Mouse (Mus musculus): ENCODE measurements around the gene Lsm4. TPM values are rescaled to one million over a fixed set of nuclear protein-coding genes. Genes with fewer than 3 reads are reported as not detected.

The Lsm4 gene
- total and polyA plus RNA-seq, 3 experiments, result 143 to 240 (median 168) TPM

GRCm38 (mm10) chr8:70724216-70724615, 51.2 kb downstream of the Lsm4 start:
- no peaks in the 10 kb centered on the region for H3K9me3 ChIP-seq (replicated peaks; ENCODE audit: low read length)
- H3K4me1 ChIP-seq (ENCODE audit: control insufficient read depth in 1 of 2, insufficient read depth in 2 of 2), result peaks cover 9 to 32% of the 10 kb centered on the region in 2 experiments; a peak in 3 of 4 replicates
- no peaks in the 10 kb centered on the region for H3K79me2 ChIP-seq (replicated peaks; ENCODE audit: control insufficient read depth, extremely low read depth, insufficient read depth, poor library complexity, severe bottlenecking)
- TF ChIP-seq ELF1 (IDR thresholded peaks at IDR 0.05; ENCODE audit: low read depth, low read length), result no peak
- no peak for TF ChIP-seq ZC3H11A (IDR thresholded peaks at IDR 0.05; ENCODE audit: low read depth, low read length)
- TF ChIP-seq HCFC1 (IDR thresholded peaks at IDR 0.05; ENCODE audit: low read depth, low read length), result no peak
- no peak for TF ChIP-seq TCF12 (IDR thresholded peaks at IDR 0.05; ENCODE audit: low read depth, low read length)
- TF ChIP-seq MAZ (IDR thresholded peaks at IDR 0.05; ENCODE audit: low read depth, low read length), result no peak
- TF ChIP-seq USF2 (conservative IDR thresholded peaks at IDR 0.05; ENCODE audit: low read depth, low read length), result no peak
- no peak for TF ChIP-seq KAT2A (IDR thresholded peaks at IDR 0.05; ENCODE audit: insufficient replicate concordance, low read length)
- no peak for TF ChIP-seq PAX5 (IDR thresholded peaks at IDR 0.05; ENCODE audit: low read length)
- no peak for TF ChIP-seq NRF1 (IDR thresholded peaks at IDR 0.05; ENCODE audit: low read depth, low read length)
- TF ChIP-seq JUN (IDR thresholded peaks at IDR 0.05; ENCODE audit: insufficient read depth, low read depth, low read length), result no peak
- TF ChIP-seq RAD21 (IDR thresholded peaks at IDR 0.05; ENCODE audit: low read depth, low read length), result no peak
- no peak for TF ChIP-seq SMC3 (IDR thresholded peaks at IDR 0.05; ENCODE audit: low read depth, low read length)
- TF ChIP-seq CTCF (conservative IDR thresholded peaks at IDR 0.05 in 1 of 2, IDR thresholded peaks at IDR 0.05 in 1 of 2; ENCODE audit: low read depth in 2 of 2, low read length in 2 of 2), result no peak
- no peak for TF ChIP-seq BHLHE40 (IDR thresholded peaks at IDR 0.05; ENCODE audit: low read depth, low read length)
- no peak for TF ChIP-seq EP300 (IDR thresholded peaks at IDR 0.05; ENCODE audit: low read length)
- peaks cover 3% of the 10 kb centered on the region for H3K27me3 ChIP-seq (replicated peaks)
- H3K4me3 ChIP-seq (replicated peaks in 1 of 3; ENCODE audit: low read depth in 2 of 3, low read length in 2 of 3, poor library complexity in 1 of 3), result no peak overlapping the region
- no peaks in the 10 kb centered on the region for H3K36me3 ChIP-seq (replicated peaks in 1 of 2; ENCODE audit: control insufficient read depth in 1 of 2, insufficient read depth in 1 of 2, low read length in 1 of 2)
- DNase-seq (ENCODE audit: extremely low read depth), result no peak
- H3K9ac ChIP-seq (ENCODE audit: insufficient read depth, low read depth), result no peak overlapping the region
- dilution Hi-C loops (cut with MboI; ENCODE audit: extremely low pct_ligation_motif_present, extremely low pct_unique_long_range_greater_than_20kb, low sequenced_read_pairs), result no loop called here
- no peak overlapping the region for H3K27ac ChIP-seq (ENCODE audit: insufficient read depth, low read depth)
- in situ Hi-C loops (cut with MboI; ENCODE audit: low pct_ligation_motif_present, low pct_unique_long_range_greater_than_20kb, low sequenced_read_pairs), result no loop called here
- no peak overlapping the region for H3K4me2 ChIP-seq (ENCODE audit: insufficient read depth, low read depth, poor library complexity, severe bottlenecking)

GRCm38 (mm10) chr8:70725792-70726447, 52.9 kb downstream of the Lsm4 start:
- DNase-seq (ENCODE audit: extremely low read depth), result no peak
- no peak overlapping the region for H3K27ac ChIP-seq (ENCODE audit: insufficient read depth, low read depth)
- no peak overlapping the region for H3K4me2 ChIP-seq (ENCODE audit: insufficient read depth, low read depth, poor library complexity, severe bottlenecking)
- H3K36me3 ChIP-seq (replicated peaks in 1 of 2; ENCODE audit: control insufficient read depth in 1 of 2, insufficient read depth in 1 of 2, low read length in 1 of 2), result no peaks in the 10 kb centered on the region
- no peaks in the 10 kb centered on the region for H3K79me2 ChIP-seq (replicated peaks; ENCODE audit: control insufficient read depth, extremely low read depth, insufficient read depth, poor library complexity, severe bottlenecking)
- dilution Hi-C loops (cut with MboI; ENCODE audit: extremely low pct_ligation_motif_present, extremely low pct_unique_long_range_greater_than_20kb, low sequenced_read_pairs), result no loop called here
- in situ Hi-C loops (cut with MboI; ENCODE audit: low pct_ligation_motif_present, low pct_unique_long_range_greater_than_20kb, low sequenced_read_pairs), result no loop called here
- no peaks in the 10 kb centered on the region for H3K9me3 ChIP-seq (replicated peaks; ENCODE audit: low read length)
- TF ChIP-seq MAFK (IDR thresholded peaks at IDR 0.05; ENCODE audit: insufficient replicate concordance, low read length) (no peak), ZKSCAN1 (IDR thresholded peaks at IDR 0.05; ENCODE audit: borderline replicate concordance, low read depth, low read length) (no peak), E2F4 (IDR thresholded peaks at IDR 0.05; ENCODE audit: insufficient replicate concordance, low read depth, low read length) (no peak), JUN (IDR thresholded peaks at IDR 0.05; ENCODE audit: insufficient read depth, low read depth, low read length) (no peak), BHLHE40 (IDR thresholded peaks at IDR 0.05; ENCODE audit: low read depth, low read length) (no peak), TBP (conservative IDR thresholded peaks at IDR 0.05; ENCODE audit: low read depth, low read length) (no peak), MAZ (IDR thresholded peaks at IDR 0.05; ENCODE audit: low read depth, low read length) (no peak), IRF4 (IDR thresholded peaks at IDR 0.05; ENCODE audit: low read depth, low read length) (no peak), JUND (conservative IDR thresholded peaks at IDR 0.05; ENCODE audit: low read depth, low read length) (no peak), PAX5 (IDR thresholded peaks at IDR 0.05; ENCODE audit: low read length) (no peak), CTCF (conservative IDR thresholded peaks at IDR 0.05 in 1 of 2, IDR thresholded peaks at IDR 0.05 in 1 of 2; ENCODE audit: low read depth in 2 of 2, low read length in 2 of 2) (no peak), ELF1 (IDR thresholded peaks at IDR 0.05; ENCODE audit: low read depth, low read length) (no peak), ETS1 (conservative IDR thresholded peaks at IDR 0.05; ENCODE audit: low read depth, low read length) (no peak), RCOR1 (conservative IDR thresholded peaks at IDR 0.05; ENCODE audit: low read depth, low read length) (no peak)
- no peaks in the 10 kb centered on the region for H3K27me3 ChIP-seq (replicated peaks)
- H3K4me1 ChIP-seq (ENCODE audit: control insufficient read depth in 1 of 2, insufficient read depth in 2 of 2), result peaks cover 18 to 29% of the 10 kb centered on the region in 2 experiments
- H3K4me3 ChIP-seq (replicated peaks in 1 of 3; ENCODE audit: low read depth in 2 of 3, low read length in 2 of 3, poor library complexity in 1 of 3), result no peak overlapping the region
- no peak overlapping the region for H3K9ac ChIP-seq (ENCODE audit: insufficient read depth, low read depth)
